Mouse (Mus musculus): ENCODE results near the gene Sgcd. TPM values are rescaled to one million over a fixed set of nuclear protein-coding genes. Genes with fewer than 3 reads are reported as not detected.
"Not testable (repeated sequence)": the region's sequence is repeated elsewhere in the genome, so short reads cannot be mapped to it uniquely, and the experiment has no call there.

Gene Sgcd
- polyA plus RNA-seq, 1 experiment from 2014 or later = 6.5 TPM

- no peaks in the 10 kb centered on the region for H3K36me3 ChIP-seq (replicated peaks)
- H3K4me3 ChIP-seq = no peak overlapping the region
- H3K27ac ChIP-seq = no peak overlapping the region
- no peaks in the 10 kb centered on the region for H3K4me1 ChIP-seq
- no peak overlapping the region for H3K9ac ChIP-seq
- H3K27me3 ChIP-seq (replicated peaks) = no peaks in the 10 kb centered on the region
- H3K9me3 ChIP-seq = no peaks in the 10 kb centered on the region
- H3K4me2 ChIP-seq = no peak overlapping the region
- WGBS = 68% methylated on average over 2 of the region's 2 CpGs
- no peak for ATAC-seq (replicated peaks)
These were observed 546.5 kb downstream of the Sgcd start for GRCm38 (mm10) chr11:47442266-47442665.

- no peaks in the 10 kb centered on the region for H3K27me3 ChIP-seq (replicated peaks)
- no peak overlapping the region for H3K4me2 ChIP-seq
- no peak overlapping the region for H3K9ac ChIP-seq
- H3K4me3 ChIP-seq = no peak overlapping the region
- H3K9me3 ChIP-seq = no peaks in the 10 kb centered on the region
- ATAC-seq (replicated peaks) = no peak
- no peaks in the 10 kb centered on the region for H3K4me1 ChIP-seq
- no peak overlapping the region for H3K27ac ChIP-seq
- 7% methylated on average over 3 of the region's 3 CpGs for WGBS
- no peaks in the 10 kb centered on the region for H3K36me3 ChIP-seq (replicated peaks)
These were observed 589.2 kb downstream of the Sgcd start for GRCm38 (mm10) chr11:47399607-47400006.

- H3K4me2 ChIP-seq; H3K27me3 ChIP-seq (replicated peaks); H3K4me1 ChIP-seq; H3K27ac ChIP-seq; H3K36me3 ChIP-seq (replicated peaks); ATAC-seq (replicated peaks); H3K9ac ChIP-seq; H3K4me3 ChIP-seq; H3K9me3 ChIP-seq: not testable (repeated sequence)
- 66% methylated on average over 2 of the region's 2 CpGs for WGBS
These were observed 598.0 kb downstream of the Sgcd start for GRCm38 (mm10) chr11:47390798-47391197.

- H3K27ac ChIP-seq = no peak overlapping the region
- no peak overlapping the region for H3K9ac ChIP-seq
- no peaks in the 10 kb centered on the region for H3K36me3 ChIP-seq (replicated peaks)
- no peak overlapping the region for H3K4me2 ChIP-seq
- no peak overlapping the region for H3K4me3 ChIP-seq
- no peaks in the 10 kb centered on the region; the same call in 1 of the 2 replicates for H3K9me3 ChIP-seq
- ATAC-seq (replicated peaks) = no peak
- H3K27me3 ChIP-seq (replicated peaks) = no peaks in the 10 kb centered on the region
- H3K4me1 ChIP-seq = no peaks in the 10 kb centered on the region
These were observed 599.4 kb downstream of the Sgcd start for GRCm38 (mm10) chr11:47389327-47389726.

DNA sequence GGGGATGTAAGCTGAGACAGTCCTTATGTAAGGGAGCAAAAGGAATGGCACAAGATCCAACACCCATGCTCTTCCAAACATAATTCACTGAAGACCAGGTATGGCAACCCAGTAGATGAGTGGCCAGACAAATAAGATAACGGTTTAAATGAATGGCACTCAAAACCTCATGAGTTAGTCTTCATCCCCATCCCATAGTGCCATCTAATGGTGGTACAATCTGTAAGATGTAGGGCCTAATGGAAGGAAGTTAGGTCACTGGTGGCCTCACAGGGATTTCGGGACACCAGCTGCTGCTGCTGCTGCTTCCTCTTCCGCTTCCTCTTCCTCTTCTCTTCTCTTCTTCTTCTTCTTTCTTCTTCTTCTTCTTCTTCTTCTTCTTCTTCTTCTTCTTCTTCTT is 601.0 kb downstream of the Sgcd start:
- 80% methylated on average over 3 of the region's 3 CpGs for WGBS
- Histone ChIP-seq H3K4me2 (no peak overlapping the region), H3K27ac (no peak overlapping the region), H3K4me1 (no peaks in the 10 kb centered on the region), H3K9me3 (no peaks in the 10 kb centered on the region), H3K36me3 (replicated peaks) (no peaks in the 10 kb centered on the region), H3K4me3 (no peak overlapping the region), H3K9ac (no peak overlapping the region), H3K27me3 (replicated peaks) (no peaks in the 10 kb centered on the region)
- ATAC-seq (replicated peaks) = no peak

DNA sequence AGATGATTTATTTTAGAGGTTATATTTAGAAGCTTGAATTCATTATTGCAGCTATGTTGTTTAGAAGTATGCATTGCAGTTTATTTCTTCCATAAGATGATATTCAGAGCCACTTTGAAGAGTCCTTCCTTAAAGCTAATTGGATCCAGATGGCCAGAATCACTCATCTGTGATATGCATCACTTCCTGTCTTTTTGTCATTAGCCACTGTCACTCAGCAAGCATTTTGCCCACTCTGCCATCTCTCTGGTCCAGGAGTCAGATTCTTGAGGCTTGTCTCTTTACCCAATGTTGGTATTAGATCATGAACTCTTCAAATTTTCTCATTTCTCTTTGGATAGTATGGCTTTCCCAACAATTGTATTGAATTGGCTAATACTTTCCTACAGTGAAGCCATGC is 602.6 kb downstream of the Sgcd start:
- H3K27ac ChIP-seq = no peak overlapping the region
- no peak overlapping the region for H3K4me3 ChIP-seq
- H3K4me1 ChIP-seq = no peaks in the 10 kb centered on the region
- no peak for ATAC-seq (replicated peaks)
- no peak overlapping the region for H3K9ac ChIP-seq
- no peaks in the 10 kb centered on the region for H3K9me3 ChIP-seq
- H3K36me3 ChIP-seq (replicated peaks) = no peaks in the 10 kb centered on the region
- no peaks in the 10 kb centered on the region for H3K27me3 ChIP-seq (replicated peaks)
- no peak overlapping the region for H3K4me2 ChIP-seq

GRCm38 (mm10) chr11:47379630-47379958 is 609.2 kb downstream of the Sgcd start:
- Histone ChIP-seq H3K4me2 (peak overlapping the region; percentile 67), H3K4me1 (peaks cover 12% of the 10 kb centered on the region), H3K9ac (no peak overlapping the region), H3K36me3 (replicated peaks) (no peaks in the 10 kb centered on the region), H3K27ac (no peak overlapping the region), H3K27me3 (replicated peaks) (no peaks in the 10 kb centered on the region), H3K4me3 (peak overlapping the region; percentile 32), H3K9me3 (no peaks in the 10 kb centered on the region)
- ATAC-seq (replicated peaks) = no peak
- WGBS = 30% methylated on average over 4 of the region's 4 CpGs

GRCm38 (mm10) chr11:47378843-47379629 is 609.7 kb downstream of the Sgcd start:
- 7% methylated on average over 25 of the region's 25 CpGs for WGBS

GRCm38 (mm10) chr11:47377421-47377820 is 611.3 kb downstream of the Sgcd start:
- Histone ChIP-seq H3K9me3 (no peaks in the 10 kb centered on the region), H3K4me3 (no peak overlapping the region), H3K4me2 (no peak overlapping the region), H3K36me3 (replicated peaks) (no peaks in the 10 kb centered on the region), H3K27me3 (replicated peaks) (no peaks in the 10 kb centered on the region), H3K4me1 (peaks cover 12% of the 10 kb centered on the region), H3K9ac (no peak overlapping the region), H3K27ac (no peak overlapping the region)
- no peak for ATAC-seq (replicated peaks)
- WGBS = 73% methylated on average over 6 of the region's 6 CpGs

More at GRCm38 (mm10) chr11:47378843-47379629, 609.7 kb downstream of the Sgcd start:
- H3K4me3 ChIP-seq = peak overlapping the region; percentile 32
- H3K9ac ChIP-seq = peak overlapping the region; percentile 40
- H3K36me3 ChIP-seq (replicated peaks) = no peaks in the 10 kb centered on the region
- ATAC-seq (replicated peaks) = peak; percentile 93
- peak overlapping the region; percentile 67 for H3K4me2 ChIP-seq
- no peaks in the 10 kb centered on the region for H3K9me3 ChIP-seq
- H3K27ac ChIP-seq = no peak overlapping the region
- H3K27me3 ChIP-seq (replicated peaks) = no peaks in the 10 kb centered on the region
- peaks cover 12% of the 10 kb centered on the region for H3K4me1 ChIP-seq

GRCm38 (mm10) chr11:47376915-47377314 is 611.9 kb downstream of the Sgcd start:
- Histone ChIP-seq H3K4me3 (no peak overlapping the region), H3K27me3 (replicated peaks) (no peaks in the 10 kb centered on the region), H3K27ac (no peak overlapping the region), H3K4me2 (no peak overlapping the region), H3K9me3 (no peaks in the 10 kb centered on the region), H3K36me3 (replicated peaks) (no peaks in the 10 kb centered on the region), H3K4me1 (peaks cover 12% of the 10 kb centered on the region), H3K9ac (no peak overlapping the region)
- 71% methylated on average over 1 of the region's 1 CpGs for WGBS
- ATAC-seq (replicated peaks) = no peak

DNA sequence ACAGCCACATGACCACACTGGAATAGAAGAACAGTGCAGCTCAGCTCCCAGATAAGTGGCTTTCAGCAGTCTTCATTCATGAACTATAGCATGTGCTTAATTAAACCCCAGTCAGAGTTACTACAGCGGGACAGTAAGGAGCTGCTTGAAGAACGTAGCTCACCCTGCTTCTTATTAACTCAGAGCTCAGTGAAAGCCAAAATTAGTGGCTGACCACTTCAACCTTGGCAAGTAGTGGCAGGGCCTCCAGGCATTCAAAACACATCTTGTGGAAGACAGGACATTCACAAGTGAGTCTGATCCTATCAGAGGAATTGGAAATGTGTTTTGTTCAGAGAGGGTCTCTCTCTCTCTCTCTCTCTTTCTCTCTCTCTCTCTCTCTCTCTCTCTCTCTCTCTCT is 617.2 kb downstream of the Sgcd start:
- Histone ChIP-seq H3K9me3 (no peaks in the 10 kb centered on the region), H3K27ac (no peak overlapping the region), H3K4me3 (no peak overlapping the region), H3K27me3 (replicated peaks) (no peaks in the 10 kb centered on the region), H3K4me1 (no peaks in the 10 kb centered on the region), H3K4me2 (no peak overlapping the region), H3K36me3 (replicated peaks) (no peaks in the 10 kb centered on the region), H3K9ac (no peak overlapping the region)
- no peak for ATAC-seq (replicated peaks)
- 68% methylated on average over 2 of the region's 2 CpGs for WGBS

- no peaks in the 10 kb centered on the region for H3K4me1 ChIP-seq
- H3K9me3 ChIP-seq = no peaks in the 10 kb centered on the region
- no peaks in the 10 kb centered on the region for H3K27me3 ChIP-seq (replicated peaks)
- no peak overlapping the region for H3K4me3 ChIP-seq
- H3K9ac ChIP-seq = no peak overlapping the region
- H3K36me3 ChIP-seq (replicated peaks) = no peaks in the 10 kb centered on the region
- ATAC-seq (replicated peaks) = no peak
- 83% methylated on average over 2 of the region's 2 CpGs for WGBS
- no peak overlapping the region for H3K4me2 ChIP-seq
- no peak overlapping the region for H3K27ac ChIP-seq
These were observed 637.2 kb downstream of the Sgcd start for GRCm38 (mm10) chr11:47351585-47351984.

DNA sequence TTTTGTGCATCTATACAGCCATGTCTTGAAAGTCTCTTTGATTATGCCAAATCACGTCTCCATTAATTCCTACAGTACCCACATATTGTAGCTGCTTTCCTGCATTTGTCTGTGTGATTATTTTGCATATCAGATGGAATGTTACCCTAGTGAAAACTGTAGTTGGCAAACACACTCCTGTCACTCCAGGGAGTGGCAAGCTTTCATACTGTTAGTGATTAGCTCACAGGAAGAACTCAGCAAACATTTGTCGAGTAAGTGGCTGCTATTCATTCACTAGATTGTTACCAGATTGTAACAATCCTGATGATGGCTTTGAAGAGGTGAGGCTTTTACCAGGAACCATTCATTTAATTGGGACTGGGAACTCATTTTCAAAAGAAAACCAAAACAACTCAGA is 645.3 kb downstream of the Sgcd start:
- 32% methylated on average over 2 of the region's 2 CpGs for WGBS
- Histone ChIP-seq H3K36me3 (replicated peaks) (no peaks in the 10 kb centered on the region), H3K27me3 (replicated peaks) (no peaks in the 10 kb centered on the region), H3K27ac (no peak overlapping the region), H3K9ac (no peak overlapping the region), H3K4me2 (no peak overlapping the region), H3K4me1 (no peaks in the 10 kb centered on the region), H3K4me3 (no peak overlapping the region), H3K9me3 (no peaks in the 10 kb centered on the region)
- no peak for ATAC-seq (replicated peaks)
